Mouse (Mus musculus) hindbrain, embryonic 16.5 days (tissue): ENCODE measurements around the gene Tmed9. TPM values are rescaled to one million over a fixed set of nuclear protein-coding genes. Genes with fewer than 3 reads are reported as not detected.
A peak's percentile ranks its signal among the peaks of the same experiment; 100 is the strongest.
"Not testable (repeated sequence)": the region's sequence is repeated elsewhere in the genome, so short reads cannot be mapped to it uniquely, and the experiment has no call there.

Experiments
- ATAC-seq: fragments of 200-750 bp; cut with Nextera tagmentation; 2 replicates; pipeline ENCODE4 v1.8.0; 2017; ENCODE audit warnings: moderate TSS enrichment, moderate library complexity
- H3K27ac ChIP-seq: fragments of 300-500 bp; sonication (generic); 2 replicates; pipeline ENCODE4 v1.5.1; 2014; ENCODE audit warnings: low read depth, mild to moderate bottlenecking, control low read depth, low read length, moderate library complexity
- H3K27me3 ChIP-seq: fragments of 300-500 bp; sonication (generic); replicated peaks from 2 replicates; pipeline ENCODE4 v1.6.1; 2014; ENCODE audit warnings: low read length; ENCODE audit not compliant: control insufficient read depth, insufficient read depth
- H3K36me3 ChIP-seq: fragments of 300-500 bp; sonication (generic); 2 replicates; pipeline ENCODE4 v1.6.1; 2014; ENCODE audit warnings: mild to moderate bottlenecking, low read length, moderate library complexity, mixed read lengths; ENCODE audit not compliant: control insufficient read depth, insufficient read depth
- H3K4me1 ChIP-seq: fragments of 300-500 bp; sonication (generic); 2 replicates; pipeline ENCODE4 v1.6.1; 2014; ENCODE audit warnings: low read depth, low read length; ENCODE audit not compliant: control insufficient read depth, insufficient read depth
- H3K4me2 ChIP-seq: fragments of 300-500 bp; sonication (generic); 2 replicates; pipeline ENCODE4 v1.6.1; 2014; ENCODE audit warnings: mild to moderate bottlenecking, low read length, control low read depth, moderate library complexity
- H3K4me3 ChIP-seq: fragments of 300-500 bp; sonication (generic); 2 replicates; pipeline ENCODE4 v1.5.1; 2014; ENCODE audit warnings: mild to moderate bottlenecking, low read length, control low read depth, moderate library complexity
- H3K9ac ChIP-seq: fragments of 300-500 bp; sonication (generic); 2 replicates; pipeline ENCODE4 v1.6.1; 2014; ENCODE audit warnings: low read depth, mild to moderate bottlenecking, control low read depth, low read length, moderate library complexity
- H3K9me3 ChIP-seq: fragments of 300-500 bp; sonication (generic); 2 replicates; pipeline ENCODE4 v1.6.1; 2014; ENCODE audit warnings: mild to moderate bottlenecking, low read length, moderate library complexity; ENCODE audit not compliant: control insufficient read depth
- WGBS: fragments of 180-500 bp; shearing (Covaris S2); extraction: QIAGEN DNeasy Blood & Tissue Kit; methylation state at CpG from one replicate; pipeline ENCODE4 v1.1.7; 2014; 5-methylcytosine and 5-hydroxymethylcytosine counted together
- polyA plus RNA-seq: library from polyadenylated mRNA; unstranded; fragments of >200 nt; fragmentation: Nextera tagmentation; extraction: Ambion mirVana; gene quantifications from 2 replicates; pipeline ENCODE4 v1.2.1, GENCODE M21; 2015

Tmed9 gene
- polyA plus RNA-seq, 1 experiment from 2014 or later = 102 TPM

- no peak for ATAC-seq
- no peak overlapping the region for H3K27ac ChIP-seq
- H3K9me3 ChIP-seq = no peaks in the 10 kb centered on the region
- H3K9ac ChIP-seq = no peak overlapping the region
- no peak overlapping the region for H3K4me3 ChIP-seq
- H3K4me1 ChIP-seq = no peaks in the 10 kb centered on the region
- peaks cover 12% of the 10 kb centered on the region for H3K36me3 ChIP-seq
- no peaks in the 10 kb centered on the region for H3K27me3 ChIP-seq
- 87% methylated on average over 6 of the region's 6 CpGs for WGBS
- H3K4me2 ChIP-seq = no peak overlapping the region
Measured at GRCm38 (mm10) chr13:55557499-55557898, 16.0 kb upstream of the Tmed9 start.

GRCm38 (mm10) chr13:55563266-55563879 lies 10.2 kb upstream of the Tmed9 start:
- Histone ChIP-seq H3K4me3 (no peak overlapping the region), H3K4me1 (peaks cover 14% of the 10 kb centered on the region), H3K27me3 (no peaks in the 10 kb centered on the region), H3K9ac (no peak overlapping the region), H3K4me2 (no peak overlapping the region), H3K27ac (no peak overlapping the region), H3K9me3 (no peaks in the 10 kb centered on the region), H3K36me3 (no peaks in the 10 kb centered on the region)
- 81% methylated on average over 7 of the region's 7 CpGs for WGBS
- no peak for ATAC-seq

- Histone ChIP-seq H3K4me2 (no peak overlapping the region), H3K27me3 (no peaks in the 10 kb centered on the region), H3K4me3 (no peak overlapping the region), H3K9me3 (no peaks in the 10 kb centered on the region), H3K27ac (no peak overlapping the region), H3K36me3 (no peaks in the 10 kb centered on the region), H3K9ac (no peak overlapping the region), H3K4me1 (peaks cover 25% of the 10 kb centered on the region)
- no peak for ATAC-seq
- WGBS = 86% methylated on average over 6 of the region's 6 CpGs
Measured at GRCm38 (mm10) chr13:55567001-55567400, 6.5 kb upstream of the Tmed9 start.

GRCm38 (mm10) chr13:55567949-55568348 lies 5.6 kb upstream of the Tmed9 start:
- Histone ChIP-seq H3K36me3 (no peaks in the 10 kb centered on the region), H3K27me3 (no peaks in the 10 kb centered on the region), H3K9ac (no peak overlapping the region), H3K4me1 (peaks cover 28% of the 10 kb centered on the region), H3K4me3 (no peak overlapping the region), H3K9me3 (no peaks in the 10 kb centered on the region), H3K4me2 (no peak overlapping the region), H3K27ac (no peak overlapping the region)
- ATAC-seq = no peak
- WGBS = 92% methylated on average over 2 of the region's 2 CpGs

- peaks cover 28% of the 10 kb centered on the region for H3K4me1 ChIP-seq
- H3K9me3 ChIP-seq, ATAC-seq, H3K27me3 ChIP-seq, H3K9ac ChIP-seq, H3K4me2 ChIP-seq, H3K36me3 ChIP-seq, H3K4me3 ChIP-seq, H3K27ac ChIP-seq: not testable (repeated sequence)
- WGBS = 88% methylated on average over 3 of the region's 4 CpGs
Measured at GRCm38 (mm10) chr13:55568524-55568923, 5.0 kb upstream of the Tmed9 start.

- Histone ChIP-seq H3K9me3 (no peaks in the 10 kb centered on the region), H3K36me3 (no peaks in the 10 kb centered on the region), H3K9ac (peak overlapping the region; percentile 90), H3K27me3 (no peaks in the 10 kb centered on the region), H3K4me1 (peaks cover 28% of the 10 kb centered on the region), H3K4me3 (peak overlapping the region; percentile 87), H3K4me2 (peak overlapping the region; percentile 90), H3K27ac (peak overlapping the region; percentile 94)
- peak; percentile 8; the same call in 1 of the 2 replicates for ATAC-seq
- 3% methylated on average over 16 of the region's 16 CpGs for WGBS
Measured at GRCm38 (mm10) chr13:55569726-55570285, 3.7 kb upstream of the Tmed9 start.

GRCm38 (mm10) chr13:55570286-55570973 lies 3.1 kb upstream of the Tmed9 start:
- ATAC-seq = peak; percentile 73
- H3K9me3 ChIP-seq = no peaks in the 10 kb centered on the region
- WGBS = under 1% methylated on average over 36 of the region's 47 CpGs
- H3K4me3 ChIP-seq = peak overlapping the region; percentile 87
- peak overlapping the region; percentile 90 for H3K4me2 ChIP-seq
- H3K27ac ChIP-seq = peak overlapping the region; percentile 94
- peak overlapping the region; percentile 90 for H3K9ac ChIP-seq
- H3K27me3 ChIP-seq = no peaks in the 10 kb centered on the region
- no peaks in the 10 kb centered on the region for H3K36me3 ChIP-seq
- peaks cover 28% of the 10 kb centered on the region for H3K4me1 ChIP-seq

GRCm38 (mm10) chr13:55571027-55571751 lies 2.3 kb upstream of the Tmed9 start, which contains the start of gene Fam193b:
Fam193b (minus strand) TSS chr13:55571120.
- Histone ChIP-seq H3K4me1 (peaks cover 28% of the 10 kb centered on the region), H3K27me3 (no peaks in the 10 kb centered on the region), H3K36me3 (no peaks in the 10 kb centered on the region), H3K9ac (peak within 1 kb of the TSS; percentile 90), H3K4me2 (peak within 1 kb of the TSS; percentile 90), H3K27ac (peak within 1 kb of the TSS; percentile 94), H3K9me3 (no peaks in the 10 kb centered on the region), H3K4me3 (peak within 1 kb of the TSS; percentile 87)
- ATAC-seq = peak; percentile 89
- 2% methylated on average over 47 of the region's 47 CpGs for WGBS

GRCm38 (mm10) chr13:55571977-55572376 lies 1.6 kb upstream of the Tmed9 start:
- Histone ChIP-seq H3K4me2 (peak overlapping the region; percentile 55; the same call in 1 of the 2 replicates), H3K9ac (no peak overlapping the region), H3K27me3 (no peaks in the 10 kb centered on the region), H3K4me3 (no peak overlapping the region), H3K36me3 (no peaks in the 10 kb centered on the region), H3K9me3 (no peaks in the 10 kb centered on the region), H3K4me1 (peaks cover 26% of the 10 kb centered on the region), H3K27ac (no peak overlapping the region)
- ATAC-seq = no peak
- 91% methylated on average over 2 of the region's 2 CpGs for whole genome bisulfite sequencing
